ENCODE assay signal across 19 mouse cellular contexts in genomic region chr5:24952212-24952611, GRCm38 (mm10).
A peak's percentile ranks its signal among the peaks of the same experiment; 100 is the strongest.
DNase-seq lines count a peak whose midpoint lies in the region; ATAC-seq and TF ChIP-seq lines count a peak whose summit lies in the region.
"Had no signal": no experiment of that assay in that cellular context is flagged by ENCODE, and none has a peak within 500 bp of the region (broad histone marks: within the 10 kb centered on the region; RNA-seq: fewer than 3 reads in every experiment).

No protein-coding gene starts in this region.

- H3K9ac ChIP-seq in liver, adult 2 months (ENCODE audit: low read depth, low read length) = no peak overlapping the region
- no peak overlapping the region for H3K9ac ChIP-seq in intestine, embryonic 16.5 days (ENCODE audit: low read depth, low read length)
- H3K9ac ChIP-seq: forebrain, embryonic 13.5 days; forebrain, postnatal 0 days; heart, embryonic 15.5 days had no signal

- no peak overlapping the region for H3K4me2 ChIP-seq in intestine, embryonic 16.5 days (ENCODE audit: low read depth, low read length)
- H3K4me2 ChIP-seq: forebrain, embryonic 13.5 days; heart, embryonic 11.5 days; heart, embryonic 15.5 days had no signal

- no peak overlapping the region for H3K4me3 ChIP-seq in liver, adult 2 months (ENCODE audit: insufficient read depth, low read depth, low read length)
- no peak overlapping the region for H3K4me3 ChIP-seq in intestine, embryonic 16.5 days (ENCODE audit: low read length)
- H3K4me3 ChIP-seq: embryonic facial prominence, embryonic 10.5 days; forebrain, embryonic 13.5 days; heart, adult 2 months; heart, embryonic 15.5 days; hindbrain, embryonic 10.5 days had no signal

- no peak for TF ChIP-seq POLR2A in liver, adult 2 months (IDR thresholded peaks at IDR 0.05; ENCODE audit: extremely low read depth, insufficient read depth, low read length)

- peak overlapping the region; percentile 42 for H3K27ac ChIP-seq in liver, adult 2 months (replicated peaks; ENCODE audit: insufficient read depth, low read depth, low read length)
- H3K27ac ChIP-seq in intestine, embryonic 16.5 days (ENCODE audit: low read length) = no peak overlapping the region
- H3K27ac ChIP-seq: embryonic facial prominence, embryonic 10.5 days; forebrain, embryonic 13.5 days; heart, adult 2 months; heart, embryonic 15.5 days; hindbrain, embryonic 10.5 days had no signal

- peak; percentile 70 for ATAC-seq in intestine, embryonic 16.5 days

- no peaks in the 10 kb centered on the region for H3K27me3 ChIP-seq in liver, adult 2 months (ENCODE audit: control insufficient read depth, insufficient read depth, low read length)
- H3K27me3 ChIP-seq in intestine, embryonic 16.5 days (replicated peaks; ENCODE audit: control insufficient read depth, insufficient read depth, low read length) = no peaks in the 10 kb centered on the region
- H3K27me3 ChIP-seq: forebrain, embryonic 13.5 days; heart, embryonic 15.5 days had no signal

- TF ChIP-seq CTCF in liver, adult 2 months (IDR thresholded peaks at IDR 0.05; ENCODE audit: low read depth, low read length) = no peak

- 28% methylated on average over 6 of the region's 6 CpGs for WGBS in liver, adult 2 months
- 48% methylated on average over 6 of the region's 6 CpGs for WGBS in intestine, embryonic 16.5 days

- peaks cover 25% of the 10 kb centered on the region; the same call in 1 of the 2 replicates for H3K79me2 ChIP-seq in liver, adult 2 months (ENCODE audit: control insufficient read depth, insufficient read depth, low read length)

- no peaks in the 10 kb centered on the region for H3K9me3 ChIP-seq in intestine, embryonic 16.5 days (ENCODE audit: control insufficient read depth, low read length)
- H3K9me3 ChIP-seq: embryonic facial prominence, embryonic 10.5 days; forebrain, embryonic 13.5 days; heart, embryonic 15.5 days; hindbrain, embryonic 10.5 days had no signal

- peak; percentile 44 to 48 for DNase-seq in kidney, adult 8-10 months
- no peak for DNase-seq in kidney, postnatal 14 days
- DNase-seq in liver, adult 2 months (ENCODE audit: extremely low read depth, low read depth, low spot score) = peak; percentile 88
- DNase-seq in liver = no peak
- no peak for DNase-seq in adrenal gland, postnatal 10 days
- DNase-seq: adrenal gland, adult 2 months; adrenal gland, postnatal 36 days; cerebellum, adult 2 months; cerebellum, postnatal 10 days; forebrain, postnatal 0 days; gastrocnemius, postnatal 14 days; heart, adult 2 months; heart, postnatal 14 days had no signal

- peaks cover 29% of the 10 kb centered on the region for H3K4me1 ChIP-seq in liver, adult 2 months (ENCODE audit: control insufficient read depth, insufficient read depth, low read length)
- peaks cover 8% of the 10 kb centered on the region; the same call in 1 of the 2 replicates for H3K4me1 ChIP-seq in intestine, embryonic 16.5 days (ENCODE audit: control insufficient read depth, insufficient read depth, low read length)

- no peaks in the 10 kb centered on the region for H3K36me3 ChIP-seq in liver, adult 2 months (ENCODE audit: control insufficient read depth, insufficient read depth, low read length)
- no peaks in the 10 kb centered on the region for H3K36me3 ChIP-seq in intestine, embryonic 16.5 days (ENCODE audit: control insufficient read depth, insufficient read depth, low read length)
- H3K36me3 ChIP-seq: embryonic facial prominence, embryonic 10.5 days; heart, embryonic 15.5 days; hindbrain, embryonic 10.5 days had no signal

Comparison
In these comparisons a context has a peak if more than half of its experiments do, and no peak if none do; other contexts are left out.
1. DNase-seq: peak in kidney, adult 8-10 months (2 of 2) and liver, adult 2 months (single experiment); none in kidney, postnatal 14 days (single experiment), liver (single experiment) and adrenal gland, postnatal 10 days (single experiment).